Mouse (Mus musculus): ENCODE results near the gene Fads1.
A peak's percentile ranks its signal among the peaks of the same experiment; 100 is the strongest.
"Not testable (repeated sequence)": the region's sequence is repeated elsewhere in the genome, so short reads cannot be mapped to it uniquely, and the experiment has no call there.

Gene Fads1

DNA sequence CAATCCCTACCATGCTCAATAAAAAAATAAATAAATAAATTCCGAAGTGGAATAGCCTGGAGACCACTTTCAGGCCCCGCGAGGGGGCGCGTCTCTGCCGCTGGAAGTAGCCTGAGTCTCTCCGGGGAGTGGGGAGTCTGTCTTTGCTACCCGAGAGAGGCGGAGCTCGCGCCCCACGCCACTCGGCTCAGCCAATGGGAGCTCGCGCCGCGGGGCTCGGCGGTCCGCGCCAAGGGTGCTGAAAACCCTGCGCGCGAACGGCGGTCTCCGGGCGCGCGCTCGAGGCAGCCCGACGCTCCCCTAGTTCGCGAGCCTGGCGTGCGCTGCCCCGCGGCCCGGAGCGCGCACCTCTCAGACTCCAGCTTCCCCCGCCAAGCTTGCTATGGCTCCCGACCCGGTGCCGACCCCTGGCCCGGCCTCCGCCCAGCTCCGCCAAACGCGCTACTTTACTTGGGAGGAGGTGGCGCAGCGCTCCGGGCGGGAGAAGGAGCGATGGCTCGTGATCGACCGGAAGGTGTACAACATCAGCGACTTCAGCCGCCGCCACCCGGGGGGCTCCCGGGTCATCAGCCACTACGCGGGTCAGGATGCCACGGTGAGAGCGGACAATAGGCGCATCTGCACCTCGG is at the start of gene Fads1:
TSS of gene Fads1 (plus strand) at position 219 of the 629 bp plus-strand sequence.
- peak; percentile 93 for DNase-seq (ENCODE audit: low spot score)

- DNase-seq (ENCODE audit: low spot score) = peak; percentile 79
These were observed 48.0 kb upstream of the Fads1 start for GRCm38 (mm10) chr19:10134692-10135091.

DNA sequence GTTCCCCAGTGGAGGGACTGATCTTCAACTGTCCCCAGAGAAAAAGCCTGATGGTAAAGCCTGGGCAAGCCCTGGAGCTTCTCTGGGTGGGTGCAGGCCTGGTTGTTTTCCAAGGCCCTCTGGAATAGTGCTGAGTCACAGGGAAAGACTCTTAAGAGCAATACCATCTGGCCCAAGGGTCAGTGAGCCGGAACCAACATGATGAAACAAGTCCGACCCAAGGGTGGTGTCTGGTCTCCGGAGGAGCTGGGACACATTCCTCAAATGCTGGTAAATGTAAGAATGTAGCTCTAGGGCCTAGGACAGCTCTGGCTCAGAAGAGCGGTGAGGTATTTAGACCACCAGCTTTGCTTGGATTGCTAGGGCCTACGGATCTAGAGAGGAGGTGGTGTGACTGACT is 45.3 kb upstream of the Fads1 start:
- no peak for DNase-seq (ENCODE audit: low spot score)

DNA sequence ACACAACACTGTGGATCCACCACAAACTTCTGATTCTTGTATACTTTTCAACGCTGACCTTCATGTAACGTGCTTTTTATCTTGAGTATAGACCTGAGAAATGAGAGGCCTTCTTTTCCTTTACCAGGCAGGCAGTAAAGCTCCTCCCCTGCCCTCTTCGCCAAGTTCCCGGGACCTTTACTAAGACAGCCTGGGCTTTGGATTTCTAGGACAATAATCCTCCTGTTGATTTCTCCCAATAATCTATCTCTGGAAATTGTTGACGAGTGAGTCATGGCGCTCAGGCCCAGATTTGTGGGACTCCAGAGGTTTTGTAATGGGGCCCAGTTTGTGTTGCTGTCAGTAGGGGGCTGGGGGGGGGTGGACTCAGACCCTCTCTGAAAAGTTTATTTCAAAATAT is 43.0 kb upstream of the Fads1 start:
- DNase-seq (ENCODE audit: low spot score) = no peak

DNA sequence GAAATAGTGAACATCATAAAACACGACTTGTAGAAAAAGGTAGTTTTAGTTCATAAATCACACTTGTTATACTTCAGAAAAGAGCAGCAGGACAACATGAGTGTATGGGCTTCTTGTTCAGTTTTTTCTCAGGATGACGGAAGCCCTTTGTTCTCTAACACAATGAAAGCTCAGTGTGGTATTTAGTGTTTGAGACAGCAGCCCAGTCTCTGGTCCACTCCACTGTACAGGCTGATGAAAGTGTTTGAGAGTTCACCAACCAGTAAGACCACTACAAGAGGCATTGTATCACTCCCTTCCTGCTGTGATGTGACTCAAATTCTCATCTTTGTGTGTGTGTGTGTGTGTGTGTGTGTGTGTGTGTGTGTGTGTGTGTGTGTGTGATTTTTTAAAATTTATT is 39.0 kb upstream of the Fads1 start:
- DNase-seq (ENCODE audit: low spot score) = no peak

DNA sequence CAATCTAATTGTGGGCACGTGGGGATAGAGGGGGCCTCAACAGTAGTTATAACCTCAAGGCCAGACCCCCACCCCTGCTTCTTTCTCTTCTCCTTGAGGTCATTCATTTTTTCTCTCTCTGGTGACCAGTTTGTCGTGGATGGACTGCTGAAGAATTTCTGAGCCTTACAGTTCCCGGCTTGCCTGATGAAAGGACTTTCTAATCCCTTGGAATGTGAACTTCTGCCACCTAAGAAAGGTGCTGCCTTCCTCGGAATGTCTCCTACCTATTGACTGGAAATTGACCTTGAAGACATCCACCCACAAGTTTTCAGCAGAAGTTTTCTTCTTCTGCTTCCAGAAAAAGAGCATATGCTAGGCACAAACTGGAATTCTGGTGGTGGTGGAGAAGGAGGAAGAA is 38.2 kb upstream of the Fads1 start:
- DNase-seq (ENCODE audit: low spot score) = no peak

DNA sequence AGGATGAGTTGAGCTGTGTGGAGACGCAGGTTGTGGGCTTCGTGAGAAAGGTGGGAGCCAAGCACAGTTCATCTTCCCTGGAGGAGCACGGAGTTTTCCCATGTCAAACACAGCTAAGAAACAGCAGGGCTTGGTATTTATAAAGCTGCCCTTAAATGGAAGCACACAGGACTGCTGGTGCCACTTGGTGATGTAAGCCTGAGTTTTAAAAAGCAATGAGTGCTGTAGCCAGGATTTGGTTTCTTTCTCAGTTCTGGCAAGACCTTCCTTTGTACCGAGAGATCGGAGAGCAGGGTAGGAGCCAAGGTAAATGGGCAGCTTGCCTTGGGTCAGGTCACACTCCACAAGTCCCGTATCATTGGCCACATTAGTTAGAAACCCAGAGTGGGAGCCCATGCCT is 34.1 kb upstream of the Fads1 start:
- DNase-seq (ENCODE audit: low spot score) = no peak

- DNase-seq (ENCODE audit: low spot score) = no peak
These were observed 33.5 kb upstream of the Fads1 start for GRCm38 (mm10) chr19:10149189-10149588.

DNA sequence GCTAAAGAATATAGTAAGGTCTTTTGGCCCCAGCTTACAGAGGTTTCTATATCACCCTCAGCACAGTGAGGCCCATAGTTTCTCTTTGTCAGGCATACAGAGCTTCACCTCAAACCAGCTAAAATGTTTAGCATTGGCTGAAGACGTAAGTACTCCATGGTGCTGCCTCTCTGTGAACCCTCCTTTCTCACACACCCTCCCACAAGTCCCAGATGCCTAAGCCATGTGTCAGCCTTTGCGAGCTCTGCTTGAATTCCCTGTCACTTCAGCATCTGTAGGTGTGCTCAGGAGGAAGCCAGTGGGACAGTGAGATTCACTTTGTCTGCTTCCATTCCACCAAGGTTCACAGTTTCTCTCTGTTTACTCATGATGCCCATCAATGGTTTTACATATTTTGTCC is 25.0 kb upstream of the Fads1 start:
- DNase-seq (ENCODE audit: low spot score) = no peak

GRCm38 (mm10) chr19:10163896-10164295 is 18.8 kb upstream of the Fads1 start:
- no peak for DNase-seq (ENCODE audit: low spot score)

- DNase-seq (ENCODE audit: low spot score) = not testable (repeated sequence)
These were observed 16.8 kb upstream of the Fads1 start for GRCm38 (mm10) chr19:10165928-10166327.

GRCm38 (mm10) chr19:10167112-10167511 is 15.6 kb upstream of the Fads1 start:
- no peak for DNase-seq (ENCODE audit: low spot score)

DNA sequence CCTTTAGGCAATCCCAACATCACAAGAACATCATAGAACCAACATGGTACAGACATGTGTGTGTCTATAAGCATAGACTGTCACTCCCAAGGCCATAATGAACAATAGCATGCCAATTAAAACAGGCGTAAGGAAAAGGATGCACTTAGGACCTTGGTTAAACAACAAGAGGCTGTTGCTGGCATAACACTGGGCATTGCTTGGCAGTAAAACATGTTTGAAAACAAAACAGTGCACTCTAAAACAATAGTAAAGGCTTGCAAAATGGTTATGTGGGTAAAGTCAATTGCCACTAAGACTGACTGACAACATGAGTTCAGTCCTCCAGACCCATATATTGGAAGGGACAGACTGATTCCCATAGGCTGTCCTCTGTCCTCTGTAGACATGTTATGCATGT is 14.7 kb upstream of the Fads1 start:
- no peak for DNase-seq (ENCODE audit: low spot score)

GRCm38 (mm10) chr19:10168441-10168840 is 14.2 kb upstream of the Fads1 start:
- no peak for DNase-seq (ENCODE audit: low spot score)

- no peak for DNase-seq (ENCODE audit: low spot score)
These were observed 13.5 kb upstream of the Fads1 start for GRCm38 (mm10) chr19:10169179-10169578.

DNA sequence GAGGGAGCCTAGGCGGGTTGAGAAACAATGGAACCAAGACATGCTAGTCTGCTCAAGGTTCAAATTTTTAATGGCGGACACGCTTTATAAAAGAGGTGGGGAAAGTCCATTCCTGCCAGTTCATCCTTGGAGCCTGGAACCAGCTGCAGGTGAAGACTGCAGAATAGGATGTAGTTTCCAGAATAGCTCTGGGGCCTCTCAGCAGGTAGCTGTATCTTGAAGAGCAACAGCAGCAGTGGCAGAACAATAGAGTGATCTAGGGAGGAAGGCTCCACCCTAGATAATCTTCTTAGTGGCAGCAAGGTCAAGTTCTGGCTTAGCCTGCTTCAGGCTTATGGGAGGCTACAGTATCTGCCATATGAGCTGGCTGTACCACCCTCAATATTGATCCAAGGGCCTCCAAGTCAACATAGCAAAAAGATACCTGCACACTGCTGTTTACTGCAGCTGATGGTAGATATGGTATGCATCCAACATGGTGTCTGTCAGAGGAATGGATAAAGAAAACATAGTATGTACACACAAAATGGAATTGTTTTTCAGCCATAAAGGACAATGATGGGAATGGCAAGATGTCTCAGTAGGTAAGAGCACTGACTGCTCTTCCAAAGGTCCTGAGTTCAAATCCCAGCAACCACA is 12.9 kb upstream of the Fads1 start:
- peak; percentile 7 for DNase-seq (ENCODE audit: low spot score)

DNA sequence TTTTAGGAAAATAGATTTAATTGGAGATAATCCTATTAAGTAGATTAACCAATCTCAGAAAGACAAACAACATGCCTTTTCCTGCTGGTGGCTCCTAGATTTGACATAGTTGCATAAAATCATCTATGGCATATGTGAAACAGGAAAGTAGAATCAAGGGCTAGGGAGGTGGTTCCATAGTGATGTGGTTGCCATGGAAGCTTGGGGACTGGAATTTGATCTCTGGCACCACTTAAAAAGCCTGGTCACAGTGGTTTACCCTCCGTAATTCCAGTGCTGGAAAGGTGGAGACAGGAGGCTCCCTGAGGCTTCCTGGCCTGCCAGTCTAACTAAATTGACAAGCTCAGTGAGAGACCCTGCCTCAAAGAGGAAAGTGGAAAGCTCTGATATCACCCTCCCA is 12.2 kb upstream of the Fads1 start:
- DNase-seq (ENCODE audit: low spot score) = peak; percentile 12

- DNase-seq (ENCODE audit: low spot score) = peak; percentile 23
These were observed 11.3 kb upstream of the Fads1 start for GRCm38 (mm10) chr19:10171359-10171758.

- DNase-seq (ENCODE audit: low spot score) = no peak
These were observed 10.8 kb upstream of the Fads1 start for GRCm38 (mm10) chr19:10171846-10172245.

DNA sequence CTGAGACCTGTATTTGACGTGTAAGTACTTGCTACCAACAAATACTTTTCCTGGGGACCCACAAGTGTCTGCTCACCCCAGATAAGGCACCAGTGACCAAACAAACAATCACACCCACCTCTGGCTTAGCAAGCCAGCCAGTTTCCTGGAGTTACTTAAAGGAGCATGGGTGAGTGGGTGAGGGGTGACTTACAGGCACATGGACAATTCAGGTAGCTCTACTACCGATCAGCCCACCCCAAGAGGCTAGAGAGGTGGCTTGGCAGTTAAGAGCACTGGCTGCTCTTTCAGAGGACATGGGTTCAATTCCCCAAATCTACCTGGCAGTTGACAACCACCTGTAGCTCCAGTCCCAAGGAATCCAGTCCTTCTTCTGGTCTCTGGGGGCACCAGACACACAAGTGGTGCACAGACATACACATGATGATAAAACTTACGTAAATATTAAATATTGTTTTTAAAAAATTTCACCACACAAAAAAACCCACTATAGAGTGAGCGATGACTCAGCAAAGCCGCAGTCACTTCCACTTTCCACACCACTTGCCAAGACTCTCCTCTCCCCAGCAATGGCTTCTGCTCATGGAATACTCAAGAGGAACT is 9.5 kb upstream of the Fads1 start:
- DNase-seq (ENCODE audit: low spot score) = peak; percentile 30

DNA sequence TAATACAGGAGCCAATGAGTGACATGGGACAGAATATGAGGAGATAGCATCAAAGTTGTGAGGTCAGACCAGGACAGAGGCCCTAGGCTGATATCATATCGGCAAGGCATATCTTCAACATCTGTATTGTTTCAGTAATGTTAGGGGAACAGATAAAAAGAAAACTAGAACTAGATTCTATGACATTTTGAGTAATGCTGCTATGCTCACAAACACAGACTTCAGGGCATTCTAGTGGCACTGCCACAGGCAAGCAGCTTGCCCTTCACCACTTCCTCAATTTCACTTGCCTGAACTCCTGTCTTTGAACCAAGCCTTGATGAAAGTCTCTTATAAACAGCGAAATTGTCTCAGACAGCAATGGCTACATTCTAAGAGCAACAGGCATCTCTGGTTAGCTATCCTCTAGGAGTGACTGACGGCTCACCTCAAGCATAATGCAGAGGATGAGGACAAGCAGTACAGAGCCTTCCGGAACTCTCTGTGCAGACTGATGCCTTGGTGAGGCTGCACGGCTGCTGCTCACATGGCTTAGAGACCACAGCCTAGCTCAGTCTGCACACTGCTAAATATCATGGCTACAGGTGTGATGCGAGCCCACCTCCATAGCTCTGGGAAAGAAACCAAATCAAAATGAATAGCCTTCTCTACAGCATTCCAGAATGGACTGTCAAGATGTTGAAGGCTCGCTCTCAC is 8.7 kb upstream of the Fads1 start:
- peak; percentile 27 for DNase-seq (ENCODE audit: low spot score)

DNA sequence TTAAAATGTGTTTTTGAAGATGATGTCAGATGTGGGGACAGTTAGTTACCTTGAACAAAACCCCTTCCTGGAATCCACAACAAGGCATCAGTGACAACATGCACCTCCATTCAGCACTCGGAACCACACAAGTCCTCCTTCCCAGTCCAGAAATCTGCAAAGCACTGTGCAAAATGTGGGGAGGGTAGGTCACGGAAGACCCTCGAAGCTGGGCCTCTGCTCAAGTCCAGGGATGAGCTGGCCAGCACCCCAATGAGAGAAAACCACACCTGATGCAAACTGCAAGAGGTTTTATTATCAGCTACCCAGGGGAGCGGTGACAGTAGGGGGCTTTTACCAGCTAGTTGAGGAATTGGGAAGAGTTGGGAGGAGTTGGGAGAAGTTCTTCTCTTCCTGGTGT is 7.7 kb upstream of the Fads1 start:
- DNase-seq (ENCODE audit: low spot score) = peak; percentile 36

GRCm38 (mm10) chr19:10176477-10176876 is 6.2 kb upstream of the Fads1 start:
- no peak for DNase-seq (ENCODE audit: low spot score)

Measured in testis, postnatal 10 days (tissue).